Mouse (Mus musculus) central nervous system, embryonic 18 days (tissue): ENCODE data around the gene Prdm11. TPM values are rescaled to one million over a fixed set of nuclear protein-coding genes. Genes with fewer than 3 reads are reported as not detected.

Source experiments
- polyA plus RNA-seq: library from polyadenylated mRNA; depleted of rRNA; stranded (reverse); fragments of >200 nt; gene quantifications from 2 replicates; pipeline ENCODE4 v1.2.3, GENCODE M21; 2012; rRNA removed

The Prdm11 gene
- 6.8 and 7.0 TPM in 2 replicates for polyA plus RNA-seq

DNA sequence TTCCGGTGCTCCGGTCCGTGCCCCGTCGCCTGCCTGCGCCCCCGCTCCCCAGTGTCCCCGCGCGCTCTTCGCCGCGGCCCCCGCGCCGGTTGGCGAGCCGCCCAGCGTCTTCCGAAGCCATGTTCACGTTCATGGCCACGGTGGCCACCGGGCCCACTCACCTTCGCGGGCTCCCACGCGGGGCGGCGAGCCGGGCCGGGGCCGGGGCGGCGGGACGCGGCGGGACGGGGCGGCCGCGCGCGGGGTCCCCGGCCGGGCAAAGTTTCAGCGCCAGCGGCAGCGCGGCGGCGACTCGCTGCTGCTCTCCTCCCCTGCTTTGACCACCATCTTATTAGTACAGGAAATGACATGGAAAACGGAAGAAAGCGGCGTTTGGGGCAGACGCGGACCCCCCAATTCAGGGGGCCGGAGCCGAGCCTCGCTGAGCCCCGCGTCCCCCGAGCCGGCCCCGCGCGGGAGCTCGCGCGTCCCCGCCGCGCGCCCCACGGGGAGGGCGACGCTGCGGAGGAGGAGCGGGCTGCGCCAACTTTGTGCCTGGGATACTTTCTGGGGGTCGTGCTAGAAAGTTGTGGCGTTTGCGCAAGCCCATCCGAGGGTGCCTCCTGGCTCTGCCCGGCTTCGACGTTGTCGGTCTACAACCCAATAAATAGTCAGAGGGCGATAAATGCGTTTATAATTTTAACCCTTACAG lies at the start of gene Prdm11:
Gene Prdm11, minus strand, starts transcription at position 350 of the 691 bp plus-strand sequence.

Other genes with a start within 250 kb of the Prdm11 start
- gene Syt13, start 131.1 kb downstream of the Prdm11 start, polyA plus RNA-seq: 47.2 and 58.8 TPM in 2 replicates
- 74.5 and 85.4 TPM in 2 replicates for gene Trp53i11, start 141.4 kb upstream of the Prdm11 start, polyA plus RNA-seq